Mouse (Mus musculus): Measurements from ENCODE around the gene Nxt2. TPM values are rescaled to one million over a fixed set of nuclear protein-coding genes. Genes with fewer than 3 reads are reported as not detected.
"Not testable (repeated sequence)": the region's sequence is repeated elsewhere in the genome, so short reads cannot be mapped to it uniquely, and the experiment has no call there.

Nxt2 gene
- total RNA-seq (2021), result 10 to 100 TPM; 12.5 to 18.6 TPM
- long read RNA-seq, experiment 1, transcript Nxt2-203 (4 exons, 2,484 nt), result major isoform, 30 of 33 reads
- long read RNA-seq, experiment 1, partial matches to known transcripts, result 2 of 33 reads
- long read RNA-seq, experiment 1, other reads (novel, unspliced or antisense), result 0 of 33 reads
- long read RNA-seq, experiment 2, partial matches to known transcripts, result 0 of 4 reads
- long read RNA-seq, experiment 2, other reads (novel, unspliced or antisense), result 0 of 4 reads

- DNase-seq, result no peak
Observed at GRCm38 (mm10) chrX:142226542-142226941, at the start of gene Nxt2. TSS of gene Nxt2 (plus strand) at chrX:142226770.

DNA sequence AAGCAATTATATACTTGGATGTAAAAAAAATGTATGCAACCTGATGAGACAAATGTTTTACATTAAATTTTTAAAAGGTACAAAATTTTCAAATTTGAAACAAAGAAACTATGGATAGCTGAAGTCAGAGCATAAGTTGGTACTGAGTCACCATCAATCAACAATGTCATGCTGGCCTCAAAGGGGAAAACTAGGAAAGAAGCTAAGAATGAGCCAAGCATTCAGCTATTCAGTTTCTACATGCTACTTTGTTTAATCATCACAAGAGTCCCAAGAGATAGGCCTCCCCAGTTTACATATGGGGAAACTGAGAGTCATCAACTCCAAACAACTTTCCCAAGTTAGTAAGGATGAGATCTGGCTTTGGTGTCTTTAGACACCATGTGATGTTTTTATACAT lies 49.6 kb upstream of the Nxt2 start:
- no peak for DNase-seq

GRCm38 (mm10) chrX:142182026-142182425 lies 44.5 kb upstream of the Nxt2 start:
- no peak for DNase-seq

DNA sequence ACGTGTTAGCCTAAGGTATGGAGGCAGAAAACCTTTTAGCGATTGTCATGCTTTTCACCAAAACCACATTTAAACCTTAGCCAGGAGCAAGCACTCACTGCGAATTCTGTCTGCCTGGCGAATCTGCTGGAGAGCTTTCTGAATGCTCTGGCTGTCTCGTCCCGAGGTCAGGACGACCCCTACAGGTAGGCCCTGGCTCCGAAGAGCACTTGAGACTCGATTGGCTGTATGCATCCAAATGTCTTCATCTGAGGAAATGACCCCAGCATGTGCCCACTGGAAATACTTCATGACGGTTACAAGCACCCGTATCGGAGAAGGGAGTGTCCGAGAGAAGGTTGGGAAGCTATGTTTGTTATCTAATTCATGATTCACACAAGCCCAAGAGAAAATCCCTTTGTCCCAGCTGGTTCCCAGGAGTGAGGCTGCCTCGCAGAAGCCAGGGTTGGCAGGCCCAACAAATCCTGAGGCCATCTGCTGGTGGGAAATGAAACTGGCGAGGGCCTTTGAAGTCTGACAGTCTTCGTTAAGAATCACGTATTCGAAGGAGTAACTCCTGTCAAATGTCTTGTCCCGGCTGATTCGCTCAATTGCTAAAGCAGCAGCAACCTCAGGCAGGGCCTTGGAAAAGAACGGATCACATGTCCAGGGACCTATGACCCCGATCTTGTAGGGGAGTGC lies 37.4 kb upstream of the Nxt2 start:
- DNase-seq, result peak; percentile 37 to 49

GRCm38 (mm10) chrX:142190355-142190754 lies 36.2 kb upstream of the Nxt2 start:
- no peak for DNase-seq

- DNase-seq, result peak in 1 of 2 experiments; percentile 10
Observed at GRCm38 (mm10) chrX:142194420-142194819, 32.1 kb upstream of the Nxt2 start.

GRCm38 (mm10) chrX:142195551-142195950 lies 31.0 kb upstream of the Nxt2 start:
- no peak for DNase-seq

- DNase-seq, result no peak
Observed at GRCm38 (mm10) chrX:142196831-142197230, 29.7 kb upstream of the Nxt2 start, which contains the start of gene Gucy2f. TSS of gene Gucy2f (minus strand) at chrX:142196931.

DNA sequence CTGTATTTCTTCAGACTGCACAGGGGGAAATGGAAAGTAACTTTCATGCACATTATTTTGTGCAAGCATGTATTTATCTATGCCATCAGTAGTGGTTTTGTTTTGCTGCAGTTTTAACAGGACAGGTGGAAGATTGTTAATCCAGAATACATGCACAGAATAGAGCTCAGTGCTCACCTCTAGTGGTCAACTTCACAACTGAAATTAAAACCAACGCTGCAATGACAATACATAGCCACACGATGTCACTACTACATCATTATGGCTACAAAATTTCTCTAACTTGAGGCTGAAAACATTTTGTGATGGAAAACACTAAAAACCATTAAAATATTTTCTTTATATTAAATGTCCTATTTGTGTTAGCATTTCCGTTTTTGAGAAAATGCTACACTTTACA lies 26.3 kb upstream of the Nxt2 start:
- DNase-seq, result peak in 1 of 2 experiments; percentile 7

- peak; percentile 27 to 45 for DNase-seq
Observed at GRCm38 (mm10) chrX:142227398-142228054, 956 bp downstream of the Nxt2 start.

DNA sequence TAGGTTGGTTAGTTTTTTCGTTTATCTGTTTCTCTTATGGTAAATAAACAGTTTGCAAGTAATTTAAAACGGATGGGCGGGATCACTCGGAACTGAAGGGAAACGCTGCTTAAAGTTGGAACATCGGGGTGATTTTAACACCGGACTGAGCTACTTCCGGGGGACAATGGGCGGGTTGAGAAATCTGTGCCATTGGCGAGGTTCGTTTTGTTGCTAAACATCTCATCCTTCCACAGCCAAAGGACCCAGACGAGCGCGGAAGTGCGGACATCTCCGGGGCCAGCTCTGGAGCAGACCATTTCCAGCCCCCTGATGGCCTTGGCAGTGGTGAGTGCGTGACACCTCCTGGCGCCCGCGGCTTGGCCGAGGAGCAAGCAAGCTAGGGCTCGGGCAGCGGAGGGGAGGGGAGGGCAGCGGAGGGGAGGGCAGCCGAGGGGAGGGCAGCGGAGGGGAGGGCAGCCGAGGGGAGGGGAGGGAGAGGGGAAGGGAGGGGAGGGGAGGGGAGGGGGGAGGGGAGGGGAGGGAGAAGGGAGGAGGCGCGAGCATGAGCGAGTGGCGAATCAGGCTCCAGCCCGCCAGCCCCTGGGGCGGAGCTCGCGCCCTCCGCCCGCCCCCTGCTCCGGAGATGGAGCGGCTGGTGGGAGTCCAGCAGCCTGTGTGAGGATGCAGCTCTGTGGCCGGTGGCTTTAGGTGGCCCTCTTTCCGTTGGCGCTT lies 1.6 kb downstream of the Nxt2 start:
- DNase-seq, result peak; percentile 77 to 84

DNA sequence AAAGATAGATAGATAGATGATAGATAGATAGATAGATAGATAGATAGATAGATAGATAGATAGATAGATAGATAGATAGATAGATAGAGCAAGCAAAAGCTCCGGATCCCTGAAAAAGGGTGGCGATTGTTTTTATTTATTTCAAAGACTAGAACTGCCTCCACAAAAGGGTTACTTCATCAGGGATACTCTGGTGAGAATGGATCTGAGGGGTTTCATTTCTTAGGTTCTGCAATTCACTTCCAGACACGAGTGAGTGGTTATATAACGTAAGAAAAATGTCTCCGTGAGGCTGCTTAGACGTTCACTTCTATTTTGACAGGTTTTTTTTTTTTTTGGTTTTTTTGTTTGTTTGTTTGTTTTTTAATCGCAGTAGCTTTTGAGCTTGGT lies 2.2 kb downstream of the Nxt2 start:
- DNase-seq, result no peak

- DNase-seq, result not testable (repeated sequence)
Observed at GRCm38 (mm10) chrX:142236146-142236545, 9.6 kb downstream of the Nxt2 start.

GRCm38 (mm10) chrX:142237101-142237500 lies 10.5 kb downstream of the Nxt2 start:
- no peak for DNase-seq

- DNase-seq, result no peak
Observed at GRCm38 (mm10) chrX:142245682-142246327, 19.2 kb downstream of the Nxt2 start.

DNA sequence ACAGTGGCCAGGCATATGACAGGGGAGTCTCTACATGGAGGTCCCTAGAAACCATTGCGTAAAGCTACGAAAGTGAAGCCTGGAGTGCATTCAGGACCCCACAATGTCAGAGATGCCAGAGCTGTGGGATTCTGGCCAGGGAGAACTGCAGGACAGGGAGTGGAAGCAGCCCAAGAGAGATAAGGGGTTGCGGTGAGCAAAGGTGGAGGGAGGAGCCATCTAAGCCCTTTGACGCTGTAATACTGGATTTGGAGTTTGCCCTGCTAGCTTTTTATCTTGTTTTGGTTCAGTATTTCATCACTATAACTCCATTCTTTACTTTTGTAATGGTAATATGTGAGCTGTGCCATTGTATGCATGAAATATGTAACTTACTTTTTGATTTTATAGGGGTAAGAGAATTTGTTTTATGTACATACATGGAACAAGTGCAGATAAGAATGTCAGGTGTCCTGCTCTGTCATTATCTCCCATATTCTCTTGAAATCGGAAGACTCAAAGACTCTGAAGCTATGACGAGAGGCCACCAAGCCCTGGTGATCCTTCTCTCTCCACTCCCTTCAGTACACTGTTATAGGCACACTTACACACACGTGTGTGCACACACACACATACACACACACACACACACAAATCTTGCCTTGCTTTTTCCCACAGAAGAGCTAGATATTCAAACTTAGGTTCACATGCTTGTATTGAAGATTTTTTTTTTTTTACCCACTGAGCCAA lies 23.6 kb downstream of the Nxt2 start:
- DNase-seq, result no peak

GRCm38 (mm10) chrX:142276031-142276430 lies 49.5 kb downstream of the Nxt2 start:
- DNase-seq, result no peak

DNA sequence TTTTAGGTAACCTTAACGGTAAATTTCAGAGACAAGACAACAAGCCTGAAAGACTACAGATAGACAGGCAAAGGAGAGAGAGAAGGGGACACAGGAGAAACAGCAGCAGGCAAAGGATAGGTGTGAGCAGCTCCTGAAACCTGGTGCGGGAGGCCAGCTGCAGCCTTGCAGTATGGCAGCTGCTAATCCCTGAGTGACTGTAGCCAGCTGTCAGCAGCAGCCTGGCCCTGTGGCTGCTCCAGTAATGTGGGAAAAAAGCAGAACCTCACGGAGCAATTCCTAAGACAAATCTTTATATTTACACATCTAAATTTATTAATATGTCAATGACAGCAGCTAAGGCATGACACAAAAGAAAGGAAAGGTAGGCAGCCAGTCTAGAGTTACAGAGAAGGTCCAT lies 50.0 kb downstream of the Nxt2 start:
- no peak for DNase-seq

GRCm38 (mm10) chrX:142285905-142286304 lies 59.3 kb downstream of the Nxt2 start:
- DNase-seq, result no peak
